Mouse (Mus musculus): ENCODE results near the gene Dock6.
"Not testable (repeated sequence)": the region's sequence is repeated elsewhere in the genome, so short reads cannot be mapped to it uniquely, and the experiment has no call there.

The Dock6 gene

GRCm38 (mm10) chr9:21806976-21807375, 45.5 kb downstream of the Dock6 start:
- peak in 1 of 2 experiments; percentile 38 for DNase-seq

- DNase-seq: no peak
Observed at GRCm38 (mm10) chr9:21806363-21806762, 46.1 kb downstream of the Dock6 start.

- DNase-seq: peak; percentile 87
Observed at GRCm38 (mm10) chr9:21803986-21804644, 48.3 kb downstream of the Dock6 start.

- DNase-seq: no peak
Observed at GRCm38 (mm10) chr9:21801591-21801990, 50.8 kb downstream of the Dock6 start.

DNA sequence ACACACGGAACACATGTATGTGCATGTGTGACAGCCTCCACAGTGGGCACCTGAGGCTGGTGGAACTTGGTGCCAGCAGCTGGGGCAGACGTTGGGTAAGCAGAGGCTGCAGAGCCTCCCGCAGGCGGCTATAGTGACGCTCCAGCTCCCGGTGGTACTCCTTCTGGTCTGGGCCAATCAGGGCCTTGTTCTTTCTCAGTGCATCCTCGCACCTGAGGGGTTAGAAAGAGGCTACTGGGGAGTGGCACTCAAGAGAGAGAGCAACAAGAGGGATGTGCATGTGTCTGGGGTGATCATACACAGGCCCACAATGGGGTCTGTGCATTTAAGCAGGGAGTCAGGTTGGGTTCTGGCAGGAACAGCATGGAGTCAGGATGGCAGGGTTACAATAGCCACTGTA, 51.3 kb downstream of the Dock6 start:
- no peak for DNase-seq

DNA sequence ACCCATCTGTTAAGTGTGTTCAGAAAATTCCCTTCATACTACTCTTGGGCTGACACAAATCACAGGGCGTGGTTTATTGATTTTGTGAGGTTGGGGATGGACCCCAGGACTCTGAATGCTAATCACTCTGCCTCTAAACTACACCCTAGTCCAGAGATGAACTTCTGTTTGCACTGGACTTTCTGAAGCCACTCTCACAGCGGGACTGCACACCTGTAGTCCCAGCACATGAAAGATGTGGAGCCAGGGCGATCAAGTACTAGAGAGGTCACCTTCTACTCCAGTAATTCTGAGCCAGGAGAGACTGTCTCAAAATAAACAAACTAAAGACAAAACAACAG, 53.5 kb downstream of the Dock6 start:
- no peak for DNase-seq

DNA sequence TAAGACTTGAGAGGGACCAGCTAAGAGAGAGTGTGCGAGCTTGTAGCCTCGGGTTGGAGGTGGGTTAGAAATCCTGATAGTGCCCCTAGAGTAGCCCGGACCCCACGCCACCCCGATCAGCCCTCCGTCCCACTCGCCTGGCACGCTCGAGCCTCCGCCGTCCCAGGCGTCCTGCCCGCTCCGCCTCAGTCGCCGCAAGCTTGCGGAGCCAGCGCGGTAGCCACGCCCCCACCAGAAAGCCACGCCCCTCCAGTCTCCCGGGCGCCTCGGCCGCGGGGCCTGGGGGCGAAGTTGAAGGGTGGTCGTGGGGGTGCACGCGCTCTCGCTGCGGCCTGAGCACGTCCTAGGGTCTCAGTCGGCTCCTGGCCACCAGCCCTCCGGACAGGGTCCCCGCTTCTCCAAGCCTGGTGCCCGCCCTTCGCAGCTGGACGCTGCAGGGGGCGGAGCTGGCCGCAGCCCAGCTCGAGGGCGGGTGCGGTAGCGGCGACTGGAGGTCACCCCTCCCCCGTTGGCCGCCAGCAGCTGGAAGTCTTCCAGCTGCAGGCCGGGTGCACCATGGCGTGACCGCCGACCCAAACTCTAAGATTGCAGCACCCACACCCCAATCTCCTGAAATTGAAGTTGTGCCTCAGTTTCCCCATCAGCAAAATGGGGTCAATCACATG, 54.0 kb downstream of the Dock6 start, which contains the start of gene Kank2:
Kank2 (minus strand) TSS at position 400 of the 665 bp plus-strand sequence.
- DNase-seq: peak; percentile 63 to 73

DNA sequence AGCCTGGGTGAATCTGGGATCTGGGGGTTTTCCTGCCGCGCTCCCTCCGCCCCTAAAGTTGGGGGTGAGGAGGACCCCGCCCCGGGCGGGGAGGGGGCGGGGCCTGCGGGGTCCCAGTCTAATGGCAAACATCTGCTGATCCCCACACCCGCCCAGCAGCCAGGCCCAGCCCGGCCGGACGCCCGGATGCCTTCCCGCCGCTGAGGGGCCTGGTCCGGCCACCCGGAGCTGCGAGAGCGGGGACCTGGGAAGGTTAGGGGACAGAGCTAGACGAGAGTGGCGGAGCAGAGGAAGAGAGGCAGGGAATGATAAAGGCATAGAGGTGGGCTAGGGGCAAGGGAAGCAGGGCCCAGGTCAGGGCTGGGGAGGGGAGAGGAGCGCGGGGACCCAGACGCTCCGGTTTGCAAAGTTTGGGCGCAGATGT, 54.5 kb downstream of the Dock6 start:
- peak in 1 of 2 experiments; percentile 31 for DNase-seq

DNA sequence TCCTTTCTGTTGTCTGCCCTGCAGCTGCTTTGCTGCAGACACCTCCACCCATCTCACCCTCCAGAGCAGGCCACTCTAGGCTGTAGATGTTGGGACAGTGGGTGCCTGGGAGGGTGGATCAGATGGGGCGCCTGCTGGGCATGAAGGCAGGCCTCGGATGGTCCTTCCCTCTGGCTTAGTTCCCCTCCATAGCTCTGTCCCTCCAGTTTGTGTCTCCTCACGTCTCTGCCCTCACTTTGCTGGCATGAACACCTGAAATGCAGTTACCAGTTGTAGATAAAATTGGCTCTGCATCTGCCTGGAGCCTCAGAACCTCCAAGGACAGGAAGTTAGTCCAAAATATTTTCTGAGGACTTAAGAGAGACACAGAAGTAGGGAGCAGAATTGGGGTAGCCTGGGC, 55.5 kb downstream of the Dock6 start:
- no peak for DNase-seq

DNA sequence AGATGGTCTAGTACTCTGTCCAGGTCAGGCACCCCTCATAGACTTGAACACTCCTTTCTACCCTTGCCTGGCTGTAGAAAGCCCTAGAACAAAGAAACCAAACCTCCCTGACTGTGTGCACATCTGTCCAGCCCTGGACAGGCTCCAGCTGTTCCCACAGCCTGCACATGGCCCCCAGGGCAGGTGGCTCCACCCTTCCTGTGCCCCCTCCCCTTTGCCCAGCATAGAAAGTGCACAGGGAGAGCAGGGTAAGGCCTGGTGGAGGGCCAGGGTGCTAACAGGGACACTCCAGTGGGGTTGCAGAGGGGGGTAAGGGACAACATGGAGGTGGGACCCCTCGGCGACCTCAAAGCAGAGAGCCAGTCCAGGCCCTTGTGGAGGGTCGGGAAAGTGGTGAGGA, 56.2 kb downstream of the Dock6 start:
- DNase-seq: no peak

DNA sequence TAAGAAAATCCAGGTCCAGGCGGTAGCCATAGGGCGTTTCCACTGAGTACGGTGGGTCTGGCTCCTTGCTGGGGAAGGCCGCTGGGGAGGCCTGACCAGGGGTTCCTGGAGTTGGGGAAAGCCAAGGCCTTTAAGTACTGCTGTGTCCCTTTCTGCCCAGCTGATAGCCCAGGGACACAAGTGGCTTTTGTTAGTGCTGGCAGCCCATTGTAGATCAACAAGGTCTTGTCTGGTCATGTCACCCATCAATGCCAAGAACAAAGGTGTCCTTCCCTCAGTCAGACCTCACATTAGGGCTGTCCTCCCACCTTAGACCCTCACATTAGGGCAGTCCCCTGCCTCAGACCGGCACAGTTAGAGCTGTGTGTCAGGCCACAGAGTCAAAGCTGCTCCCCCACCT, 56.9 kb downstream of the Dock6 start:
- no peak for DNase-seq

GRCm38 (mm10) chr9:21794925-21795324, 57.5 kb downstream of the Dock6 start:
- DNase-seq: peak; percentile 74 to 82

DNA sequence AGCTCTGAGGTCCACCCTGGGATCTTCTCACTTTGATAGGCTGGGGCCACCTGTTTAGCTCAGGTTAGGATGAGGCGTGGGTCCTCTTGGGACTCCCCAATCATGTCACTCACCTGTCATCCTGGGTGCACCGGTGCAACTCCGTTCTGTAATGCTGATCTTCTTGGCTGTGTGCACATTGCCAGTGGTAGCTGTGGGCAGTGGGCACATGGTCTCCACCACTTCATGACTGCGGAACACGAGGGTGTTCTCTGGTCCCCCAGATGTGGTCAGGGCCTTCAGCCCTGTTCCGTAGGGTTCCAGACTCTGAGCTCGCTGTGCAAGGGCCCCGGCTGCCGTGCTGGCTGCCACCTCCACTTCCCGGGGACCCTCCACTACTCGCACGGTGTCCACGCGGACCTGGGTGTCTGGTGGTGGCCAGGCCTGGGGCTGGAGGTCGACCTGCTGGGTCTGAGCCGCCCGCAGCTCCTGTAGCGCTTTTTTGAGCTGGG, 58.0 kb downstream of the Dock6 start:
- DNase-seq: no peak

- DNase-seq: not testable (repeated sequence)
Observed at GRCm38 (mm10) chr9:21793507-21793906, 58.9 kb downstream of the Dock6 start.

DNA sequence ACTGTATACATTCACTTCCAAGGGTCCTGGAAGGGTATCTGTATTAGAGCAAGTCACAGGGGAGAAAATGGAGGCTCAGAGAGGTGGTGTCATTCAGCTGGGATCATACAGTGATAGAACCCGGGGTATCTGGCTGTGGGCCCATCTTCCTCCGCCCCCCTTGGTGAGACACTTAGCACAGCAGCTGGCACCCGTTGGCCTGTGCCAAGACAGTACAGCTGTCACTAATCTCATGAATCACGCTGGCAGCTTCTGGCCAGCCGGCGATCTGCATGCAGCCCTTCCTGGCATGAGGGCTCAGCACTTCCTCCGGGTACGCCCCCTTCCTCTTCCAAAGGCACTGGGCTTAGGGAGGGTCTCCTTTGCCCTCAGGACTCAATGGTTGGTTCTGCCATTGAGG, 59.8 kb downstream of the Dock6 start:
- peak; percentile 38 to 39 for DNase-seq

DNA sequence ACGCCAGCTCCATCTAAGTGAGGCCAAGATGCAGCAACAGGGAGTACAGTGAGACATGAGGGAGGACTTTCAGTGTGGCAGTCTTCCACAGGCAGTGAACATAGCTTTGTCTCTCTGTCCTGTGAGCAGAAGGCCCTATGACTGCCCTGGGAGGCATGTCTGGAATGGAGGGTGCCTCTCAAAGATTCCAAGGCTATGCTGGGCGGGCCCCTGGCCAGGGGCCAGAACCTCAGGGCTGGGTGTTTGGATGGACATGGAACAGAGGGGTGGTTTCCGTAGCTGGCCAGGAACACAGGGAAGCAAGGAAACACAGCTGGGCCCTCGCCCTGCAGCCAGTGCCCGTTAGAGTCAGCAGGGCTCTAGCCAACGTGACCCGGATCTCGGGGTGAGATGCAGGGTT, 60.6 kb downstream of the Dock6 start:
- peak in 1 of 2 experiments; percentile 32 for DNase-seq

DNA sequence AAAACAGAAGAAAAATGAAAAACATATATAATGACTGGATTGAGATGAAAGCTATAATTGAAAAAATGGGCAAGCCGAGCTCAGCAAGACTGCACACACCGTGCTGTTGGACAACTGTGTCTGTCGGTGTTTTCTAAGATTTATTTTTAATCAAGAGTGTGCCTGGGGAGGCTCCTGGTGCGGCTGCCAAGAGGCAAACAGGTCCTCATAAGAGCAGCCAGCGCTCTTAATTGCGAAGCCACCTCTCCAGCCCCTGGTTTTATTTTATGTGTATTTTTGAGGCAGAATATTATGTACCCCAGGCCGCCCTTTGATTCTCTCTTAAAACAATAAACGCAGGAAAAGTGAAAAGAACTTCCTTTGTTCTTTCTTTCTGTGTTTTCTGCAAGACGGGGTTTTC, 64.2 kb downstream of the Dock6 start:
- no peak for DNase-seq

- no peak for DNase-seq
Observed at GRCm38 (mm10) chr9:21787654-21788053, 64.8 kb downstream of the Dock6 start.

DNA sequence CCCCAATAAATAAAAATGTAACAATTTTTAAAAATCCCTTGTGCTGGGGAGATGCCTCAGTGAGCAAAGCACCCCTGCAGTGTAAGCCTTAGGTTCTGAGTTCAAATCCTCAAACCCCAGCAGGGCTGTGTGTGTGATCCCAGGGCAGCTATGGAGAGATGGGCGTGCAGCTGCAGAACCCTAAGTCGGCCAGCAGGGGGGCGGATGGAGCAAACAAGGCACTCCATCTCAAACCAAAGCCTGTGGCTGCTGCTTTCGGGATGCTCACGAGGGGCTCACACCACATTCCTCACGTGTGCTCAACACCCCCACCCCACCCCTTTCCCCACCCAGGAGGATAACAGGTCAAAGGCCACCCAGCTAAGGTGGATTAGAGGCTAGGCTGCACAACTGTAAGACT, 65.5 kb downstream of the Dock6 start:
- peak; percentile 66 to 72 for DNase-seq

GRCm38 (mm10) chr9:21786309-21786708, 66.1 kb downstream of the Dock6 start:
- DNase-seq: not testable (repeated sequence)

DNA sequence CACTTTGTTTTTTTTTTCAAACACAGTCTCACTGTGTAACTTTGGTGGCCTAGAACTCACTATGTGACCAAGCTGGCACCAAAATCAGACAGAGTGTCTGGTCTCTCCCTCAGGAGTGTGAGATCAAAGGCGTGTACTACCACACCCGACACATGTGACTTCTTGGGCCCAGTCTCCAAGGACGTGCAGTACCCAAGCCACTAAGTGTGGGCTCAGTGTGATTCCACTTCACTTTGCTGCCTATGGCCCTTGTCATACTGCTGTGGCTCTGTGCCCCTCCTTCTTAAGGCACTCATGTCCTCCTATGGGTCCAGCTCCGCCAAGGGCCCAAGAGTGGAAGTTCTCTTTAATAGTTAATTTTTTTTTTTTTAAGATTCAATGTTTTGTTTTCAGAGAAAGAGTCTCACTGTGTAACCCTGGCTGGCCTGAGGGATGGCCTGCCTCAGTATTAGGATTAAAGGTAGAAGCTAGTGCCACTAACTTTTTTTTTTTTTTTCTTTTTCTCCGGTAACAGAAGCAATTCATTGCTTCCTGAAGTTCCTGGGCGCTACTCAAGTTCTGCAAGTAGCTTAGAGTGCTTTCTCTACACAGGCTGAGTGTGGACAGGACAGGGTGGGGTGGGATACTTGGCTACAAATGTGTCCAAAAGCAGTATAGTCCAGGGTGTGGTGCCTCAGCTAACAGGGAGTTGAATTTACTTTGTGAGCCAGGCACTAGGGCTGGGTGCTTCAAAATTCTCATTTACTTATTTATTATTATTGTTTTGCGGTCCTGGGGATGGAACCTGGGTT, 67.7 kb downstream of the Dock6 start:
- DNase-seq: no peak

DNA sequence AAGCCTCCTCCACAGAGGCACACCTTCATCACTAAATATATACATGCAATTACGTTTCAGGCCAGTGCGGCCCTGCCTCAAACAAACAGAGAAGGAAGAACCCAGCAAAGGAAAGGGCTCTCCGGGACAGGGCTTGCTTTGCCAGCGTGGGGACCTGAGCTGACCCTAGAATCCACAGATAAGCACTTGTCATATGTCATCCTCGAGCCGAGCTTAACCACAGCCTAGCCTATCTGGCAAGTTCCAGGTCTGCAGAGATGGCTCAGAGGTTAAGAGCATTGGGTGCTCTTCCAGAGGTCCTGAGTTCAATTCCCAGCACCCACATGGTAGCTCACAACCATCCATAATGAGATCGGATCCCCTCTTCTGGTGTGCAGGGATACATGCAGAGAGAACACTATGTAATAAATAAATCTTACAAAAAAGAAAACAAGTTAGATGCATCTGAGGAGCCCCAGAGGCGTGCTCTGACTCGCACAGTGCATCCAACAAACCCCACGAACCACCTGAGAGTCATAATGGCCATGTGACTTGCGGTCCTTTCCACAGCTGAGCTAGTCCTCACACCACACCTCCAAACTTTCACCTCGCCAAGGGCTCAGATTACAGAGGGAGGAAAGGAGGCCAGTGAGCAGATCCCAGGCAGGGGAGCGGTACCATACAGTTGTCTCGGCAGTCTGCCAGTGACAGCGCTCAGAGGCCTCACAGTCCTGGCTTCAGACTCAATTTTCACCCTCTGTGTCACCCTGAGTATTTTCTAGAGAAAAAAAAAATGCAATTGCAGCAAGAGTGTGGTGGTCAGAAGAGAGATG, 70.6 kb downstream of the Dock6 start:
- peak in 1 of 2 experiments; percentile 43 for DNase-seq

GRCm38 (mm10) chr9:21777726-21778125, 74.7 kb downstream of the Dock6 start:
- no peak for DNase-seq
